Mouse (Mus musculus) limb, embryonic 11.5 days (tissue): ENCODE measurements at regions not wholly inside any gene's neighbourhood (a gene's known extent, or its start where the extent isn't known, plus 50 kb on each side); places are given as distances from the start of the nearest gene placed in this dataset.
A peak's percentile ranks its signal among the peaks of the same experiment; 100 is the strongest.
"Not testable (repeated sequence)": the region's sequence is repeated elsewhere in the genome, so short reads cannot be mapped to it uniquely, and the experiment has no call there.

Experiments
- ATAC-seq: fragments of 200-750 bp; cut with Nextera tagmentation; 2 replicates; pipeline ENCODE4 v1.8.0; 2017; ENCODE audit warnings: low read depth; ENCODE audit not compliant: insufficient number of reproducible peaks, low FRiP score, low TSS enrichment
- DNase-seq: peaks from one replicate; pipeline ENCODE4 v3.0.0-alpha.2; 2015; ENCODE audit warnings: low spot score
- H3K27ac ChIP-seq: fragments of 300-500 bp; sonication (generic); replicated peaks from 2 replicates; pipeline ENCODE4 v1.5.1; 2014; ENCODE audit warnings: low read depth, mild to moderate bottlenecking, low read length
- H3K27me3 ChIP-seq: fragments of 300-500 bp; sonication (generic); 2 replicates; pipeline ENCODE4 v1.6.1; 2014; ENCODE audit warnings: mild to moderate bottlenecking, low read length, mixed read lengths; ENCODE audit not compliant: control insufficient read depth, insufficient read depth
- H3K36me3 ChIP-seq: fragments of 300-500 bp; sonication (generic); 2 replicates; pipeline ENCODE4 v1.6.1; 2014; ENCODE audit warnings: mild to moderate bottlenecking, low read length, moderate library complexity, mixed read lengths; ENCODE audit not compliant: control insufficient read depth, insufficient read depth
- H3K4me1 ChIP-seq: fragments of 300-500 bp; sonication (generic); 2 replicates; pipeline ENCODE4 v1.6.1; 2014; ENCODE audit warnings: low read length, mixed read lengths; ENCODE audit not compliant: control insufficient read depth, insufficient read depth
- H3K4me2 ChIP-seq: fragments of 300-500 bp; sonication (generic); 2 replicates; pipeline ENCODE4 v1.6.1; 2014; ENCODE audit warnings: low read depth, mild to moderate bottlenecking, moderate library complexity; ENCODE audit not compliant: severe bottlenecking
- H3K4me3 ChIP-seq: fragments of 300-500 bp; sonication (generic); 2 replicates; pipeline ENCODE4 v1.5.1; 2014; ENCODE audit warnings: low read depth, low read length
- H3K9ac ChIP-seq: fragments of 300-500 bp; sonication (generic); 2 replicates; pipeline ENCODE4 v1.6.1; 2014; ENCODE audit warnings: mild to moderate bottlenecking, low read length
- H3K9me3 ChIP-seq: fragments of 300-500 bp; sonication (generic); 2 replicates; pipeline ENCODE4 v1.6.1; 2016; ENCODE audit warnings: low read length; ENCODE audit not compliant: control insufficient read depth
- WGBS: fragments of 180-500 bp; shearing (Covaris S2); extraction: QIAGEN DNeasy Blood & Tissue Kit; methylation state at CpG from one replicate; pipeline ENCODE4 v1.1.7; 2014; 5-methylcytosine and 5-hydroxymethylcytosine counted together

- 0 out of 2 replicates have a peak, but pooled peaks have one; percentile 44 for ATAC-seq
These were observed 221.0 kb downstream of the Grxcr1 start for GRCm38 (mm10) chr5:68252671-68253070.

GRCm38 (mm10) chr5:68253476-68253875 is 221.8 kb downstream of the Grxcr1 start:
- no peaks in the 10 kb centered on the region for H3K4me1 ChIP-seq
- no peaks in the 10 kb centered on the region for H3K9me3 ChIP-seq
- H3K4me2 ChIP-seq, result no peak overlapping the region
- no peak overlapping the region for H3K27ac ChIP-seq
- H3K36me3 ChIP-seq, result no peaks in the 10 kb centered on the region
- no peak overlapping the region for H3K9ac ChIP-seq
- DNase-seq (no peak), ATAC-seq (no peak)
- WGBS, result 53% methylated on average over 1 of the region's 1 CpGs
- H3K27me3 ChIP-seq, result no peaks in the 10 kb centered on the region
- H3K4me3 ChIP-seq, result no peak overlapping the region

More at GRCm38 (mm10) chr5:68252671-68253070, 221.0 kb downstream of the Grxcr1 start:
- peak; percentile 77 for DNase-seq
- Histone ChIP-seq H3K4me1 (no peaks in the 10 kb centered on the region), H3K27ac (no peak overlapping the region), H3K9me3 (no peaks in the 10 kb centered on the region), H3K4me3 (no peak overlapping the region), H3K36me3 (no peaks in the 10 kb centered on the region), H3K27me3 (no peaks in the 10 kb centered on the region), H3K9ac (no peak overlapping the region), H3K4me2 (no peak overlapping the region)
- WGBS, result 20% methylated on average over 8 of the region's 8 CpGs

- H3K9ac ChIP-seq, result no peak overlapping the region
- H3K27me3 ChIP-seq, result no peaks in the 10 kb centered on the region
- H3K27ac ChIP-seq, result no peak overlapping the region
- H3K4me1 ChIP-seq, result no peaks in the 10 kb centered on the region
- DNase-seq (no peak), ATAC-seq (no peak)
- WGBS, result 56% methylated on average over 2 of the region's 2 CpGs
- no peak overlapping the region for H3K4me3 ChIP-seq
- no peak overlapping the region for H3K4me2 ChIP-seq
- H3K9me3 ChIP-seq, result no peaks in the 10 kb centered on the region
- no peaks in the 10 kb centered on the region for H3K36me3 ChIP-seq
These were observed 222.5 kb downstream of the Grxcr1 start for GRCm38 (mm10) chr5:68254111-68254510.

- ATAC-seq (no peak), DNase-seq (no peak)
- Histone ChIP-seq H3K4me1 (no peaks in the 10 kb centered on the region), H3K4me2 (no peak overlapping the region), H3K9me3 (no peaks in the 10 kb centered on the region), H3K36me3 (no peaks in the 10 kb centered on the region), H3K9ac (no peak overlapping the region), H3K4me3 (no peak overlapping the region), H3K27me3 (no peaks in the 10 kb centered on the region), H3K27ac (no peak overlapping the region)
- WGBS, result 87% methylated on average over 3 of the region's 3 CpGs
These were observed 232.6 kb downstream of the Grxcr1 start for GRCm38 (mm10) chr5:68264206-68264605.

- no peaks in the 10 kb centered on the region for H3K27me3 ChIP-seq
- H3K9ac ChIP-seq, result no peak overlapping the region
- DNase-seq (no peak), ATAC-seq (no peak)
- H3K36me3 ChIP-seq, result no peaks in the 10 kb centered on the region
- H3K4me1 ChIP-seq, result no peaks in the 10 kb centered on the region
- H3K9me3 ChIP-seq, result no peaks in the 10 kb centered on the region
- no peak overlapping the region for H3K4me2 ChIP-seq
- WGBS, result 78% methylated on average over 3 of the region's 3 CpGs
- H3K27ac ChIP-seq, result no peak overlapping the region
- no peak overlapping the region for H3K4me3 ChIP-seq
These were observed 242.6 kb downstream of the Grxcr1 start for GRCm38 (mm10) chr5:68274271-68274670.

GRCm38 (mm10) chr5:68275558-68276263 is 244.1 kb downstream of the Grxcr1 start:
- Histone ChIP-seq H3K36me3 (no peaks in the 10 kb centered on the region), H3K4me2 (no peak overlapping the region), H3K27me3 (no peaks in the 10 kb centered on the region), H3K9me3 (no peaks in the 10 kb centered on the region), H3K9ac (no peak overlapping the region), H3K4me3 (no peak overlapping the region), H3K27ac (no peak overlapping the region), H3K4me1 (no peaks in the 10 kb centered on the region)
- ATAC-seq, result no peak
- DNase-seq, result no peak
- 82% methylated on average over 5 of the region's 5 CpGs for WGBS

- 86% methylated on average over 2 of the region's 2 CpGs for WGBS
- not testable (repeated sequence) for H3K9ac ChIP-seq, H3K36me3 ChIP-seq, ATAC-seq, H3K9me3 ChIP-seq, H3K4me1 ChIP-seq, DNase-seq, H3K4me2 ChIP-seq, H3K27me3 ChIP-seq, H3K4me3 ChIP-seq, H3K27ac ChIP-seq
These were observed 264.1 kb downstream of the Grxcr1 start for GRCm38 (mm10) chr5:68295774-68296173.

GRCm38 (mm10) chr5:68313187-68313586 is 281.6 kb downstream of the Grxcr1 start:
- no peak overlapping the region for H3K27ac ChIP-seq
- H3K36me3 ChIP-seq, result no peaks in the 10 kb centered on the region
- no peak overlapping the region for H3K4me3 ChIP-seq
- no peaks in the 10 kb centered on the region for H3K4me1 ChIP-seq
- no peak overlapping the region for H3K9ac ChIP-seq
- no peak for ATAC-seq
- H3K4me2 ChIP-seq, result no peak overlapping the region
- no peaks in the 10 kb centered on the region for H3K27me3 ChIP-seq
- no peaks in the 10 kb centered on the region for H3K9me3 ChIP-seq
- 86% methylated on average over 3 of the region's 3 CpGs for WGBS
- no peak for DNase-seq

GRCm38 (mm10) chr5:68318979-68319378 is 287.3 kb downstream of the Grxcr1 start:
- ATAC-seq (no peak), DNase-seq (no peak)
- H3K4me2 ChIP-seq, result no peak overlapping the region
- no peaks in the 10 kb centered on the region for H3K36me3 ChIP-seq
- no peak overlapping the region for H3K4me3 ChIP-seq
- H3K4me1 ChIP-seq, result no peaks in the 10 kb centered on the region
- H3K9me3 ChIP-seq, result no peaks in the 10 kb centered on the region
- H3K27me3 ChIP-seq, result no peaks in the 10 kb centered on the region
- no peak overlapping the region for H3K27ac ChIP-seq
- H3K9ac ChIP-seq, result no peak overlapping the region
